Mouse (Mus musculus) heart, embryonic 10.5 days (tissue): Measurements from ENCODE around the gene Ccser1. TPM values are rescaled to one million over a fixed set of nuclear protein-coding genes. Genes with fewer than 3 reads are reported as not detected.

Experiments used
- DNase-seq: peaks from one replicate; pipeline ENCODE4 v3.0.0-alpha.2; 2017; ENCODE audit warnings: low spot score
- H3K27ac ChIP-seq: fragments of 300-500 bp; sonication (generic); 2 replicates; pipeline ENCODE4 v1.5.1; 2016; ENCODE audit warnings: mild to moderate bottlenecking
- H3K27me3 ChIP-seq: fragments of 300-500 bp; sonication (generic); 2 replicates; pipeline ENCODE4 v1.6.1; 2016; ENCODE audit warnings: mild to moderate bottlenecking; ENCODE audit not compliant: poor library complexity, insufficient read depth, severe bottlenecking
- H3K36me3 ChIP-seq: fragments of 300-500 bp; sonication (generic); 2 replicates; pipeline ENCODE4 v1.6.1; 2016; ENCODE audit warnings: mild to moderate bottlenecking, moderate library complexity
- H3K4me1 ChIP-seq: fragments of 300-500 bp; sonication (generic); 2 replicates; pipeline ENCODE4 v1.6.1; 2016; ENCODE audit warnings: mild to moderate bottlenecking
- H3K4me3 ChIP-seq: fragments of 300-500 bp; sonication (generic); 2 replicates; pipeline ENCODE4 v1.5.1; 2016; ENCODE audit warnings: mild to moderate bottlenecking, moderate library complexity
- H3K9me3 ChIP-seq: fragments of 300-500 bp; sonication (generic); 2 replicates; pipeline ENCODE4 v1.6.1; 2016; ENCODE audit warnings: mild to moderate bottlenecking, moderate library complexity
- WGBS: fragments of 180-500 bp; shearing (Covaris S2); methylation state at CpG from one replicate; pipeline ENCODE4 v1.1.7; 2016; 5-methylcytosine and 5-hydroxymethylcytosine counted together
- polyA plus RNA-seq: library from polyadenylated mRNA; unstranded; fragments of >200 nt; fragmentation: Nextera tagmentation; extraction: Ambion mirVana; gene quantifications from 2 replicates; pipeline ENCODE4 v1.2.1, GENCODE M21; 2016

Gene Ccser1
- polyA plus RNA-seq, 1 experiment from 2014 or later: 2.3 TPM

DNA sequence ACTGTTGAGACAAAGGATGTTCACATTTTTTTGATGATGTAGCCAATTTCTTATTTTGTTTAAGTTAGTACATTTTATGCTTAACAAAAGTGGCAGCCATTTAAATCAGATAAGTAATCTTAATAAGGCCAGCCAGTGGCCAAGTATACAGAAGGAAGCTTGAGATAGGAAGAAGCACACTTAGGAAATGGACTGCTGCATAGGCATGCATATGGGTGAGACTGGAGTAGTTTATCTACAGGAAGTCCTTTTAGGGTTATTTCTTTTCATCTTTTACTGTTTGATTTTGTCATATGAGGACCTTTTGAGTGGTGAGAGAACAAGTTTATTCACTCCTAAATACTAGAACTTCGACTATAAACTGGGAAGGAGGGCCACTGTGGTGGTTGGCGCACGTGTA lies 582.0 kb downstream of the Ccser1 start:
- no peak overlapping the region for H3K4me3 ChIP-seq
- no peaks in the 10 kb centered on the region for H3K4me1 ChIP-seq
- DNase-seq: no peak
- H3K36me3 ChIP-seq: no peaks in the 10 kb centered on the region
- WGBS: 91% methylated on average over 3 of the region's 3 CpGs
- no peaks in the 10 kb centered on the region for H3K27me3 ChIP-seq
- no peaks in the 10 kb centered on the region for H3K9me3 ChIP-seq
- H3K27ac ChIP-seq: no peak overlapping the region

DNA sequence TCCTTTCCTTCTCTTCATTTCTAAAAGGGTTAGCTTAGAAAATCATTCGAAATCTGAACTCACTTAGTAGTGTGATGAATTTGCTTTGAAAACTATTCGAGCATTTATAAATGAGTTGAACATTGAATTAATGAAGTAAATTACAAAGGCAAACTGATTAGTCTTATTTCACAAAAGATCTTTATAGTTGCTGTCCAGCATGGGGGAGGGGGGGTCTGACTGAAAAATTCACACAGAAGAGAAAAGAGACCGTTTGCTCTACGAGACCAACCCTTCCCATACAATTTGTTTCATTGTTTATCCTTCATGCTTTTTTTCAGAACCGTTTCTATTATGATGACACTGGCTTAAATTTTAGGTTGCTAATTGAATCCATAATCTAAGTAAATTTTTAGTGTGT lies 583.3 kb downstream of the Ccser1 start:
- Histone ChIP-seq H3K9me3 (no peaks in the 10 kb centered on the region), H3K36me3 (no peaks in the 10 kb centered on the region), H3K4me1 (no peaks in the 10 kb centered on the region), H3K27ac (no peak overlapping the region), H3K4me3 (no peak overlapping the region), H3K27me3 (no peaks in the 10 kb centered on the region)
- no peak for DNase-seq
- WGBS: 86% methylated on average over 5 of the region's 5 CpGs

DNA sequence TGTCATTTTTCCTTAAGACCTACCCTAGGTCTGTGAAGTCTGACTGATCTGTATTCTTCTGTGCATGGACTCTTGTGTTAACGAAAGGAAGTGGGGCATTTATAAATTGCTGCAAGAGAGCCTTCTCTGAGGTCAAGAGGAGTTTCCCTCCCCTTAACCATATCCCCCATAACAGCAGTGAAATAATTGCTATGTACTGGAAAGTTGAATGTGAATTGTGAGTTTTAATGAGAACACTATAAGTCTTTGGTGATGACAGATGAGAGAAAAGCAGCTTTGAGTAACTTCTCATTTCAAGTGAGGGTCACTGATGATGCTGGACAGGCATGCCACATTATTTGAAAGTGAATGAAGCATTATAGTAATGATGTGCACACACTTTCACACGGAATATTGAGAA lies 585.7 kb downstream of the Ccser1 start:
- Histone ChIP-seq H3K36me3 (no peaks in the 10 kb centered on the region), H3K27ac (no peak overlapping the region), H3K4me3 (no peak overlapping the region), H3K4me1 (no peaks in the 10 kb centered on the region), H3K9me3 (no peaks in the 10 kb centered on the region), H3K27me3 (no peaks in the 10 kb centered on the region)
- 78% methylated on average over 2 of the region's 2 CpGs for WGBS
- DNase-seq: no peak

DNA sequence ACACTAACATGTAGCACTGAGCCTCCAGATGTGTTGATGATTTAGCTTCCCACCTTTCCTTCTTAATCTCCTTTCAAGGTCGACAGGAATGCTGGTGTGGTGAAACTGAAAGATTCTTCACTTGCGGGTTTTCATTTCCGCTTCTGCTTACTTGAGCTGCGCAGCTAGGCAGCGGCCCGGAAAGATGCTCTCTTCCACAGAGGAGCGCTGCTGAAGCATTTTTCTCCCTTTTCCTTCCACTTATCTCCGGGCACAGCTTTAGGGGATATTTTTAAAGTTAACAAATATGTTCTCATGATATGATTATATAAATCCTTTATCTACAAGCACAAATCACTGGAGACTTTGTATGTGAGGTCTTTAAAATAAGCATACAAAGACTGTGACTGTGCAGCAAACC lies 587.0 kb downstream of the Ccser1 start:
- no peak overlapping the region for H3K27ac ChIP-seq
- H3K4me3 ChIP-seq: no peak overlapping the region
- H3K9me3 ChIP-seq: no peaks in the 10 kb centered on the region
- H3K4me1 ChIP-seq: no peaks in the 10 kb centered on the region
- DNase-seq: no peak
- H3K36me3 ChIP-seq: no peaks in the 10 kb centered on the region
- H3K27me3 ChIP-seq: no peaks in the 10 kb centered on the region
- 78% methylated on average over 8 of the region's 8 CpGs for WGBS

DNA sequence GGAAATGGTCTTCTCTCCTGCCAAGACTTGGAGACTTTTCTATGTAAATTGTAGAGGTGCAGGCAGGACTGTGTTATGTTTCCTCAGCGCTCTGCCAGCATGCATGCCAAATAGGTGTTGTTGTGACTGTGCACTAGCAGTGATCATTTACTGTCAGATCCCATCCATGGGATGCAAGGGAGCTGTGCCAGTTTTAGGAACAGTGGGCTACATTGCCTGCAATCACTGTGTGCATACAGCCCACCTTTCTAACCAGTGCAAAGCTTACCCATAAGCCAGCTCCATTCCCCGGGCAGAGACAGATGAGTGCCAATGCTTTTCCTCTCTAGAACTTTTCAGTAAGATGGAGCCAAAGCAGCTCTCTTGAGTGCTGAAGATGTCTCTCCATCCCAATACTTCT lies 606.6 kb downstream of the Ccser1 start:
- no peaks in the 10 kb centered on the region for H3K27me3 ChIP-seq
- H3K4me1 ChIP-seq: no peaks in the 10 kb centered on the region
- no peak overlapping the region for H3K27ac ChIP-seq
- no peak for DNase-seq
- 91% methylated on average over 2 of the region's 2 CpGs for WGBS
- H3K4me3 ChIP-seq: no peak overlapping the region
- no peaks in the 10 kb centered on the region for H3K9me3 ChIP-seq
- H3K36me3 ChIP-seq: no peaks in the 10 kb centered on the region

DNA sequence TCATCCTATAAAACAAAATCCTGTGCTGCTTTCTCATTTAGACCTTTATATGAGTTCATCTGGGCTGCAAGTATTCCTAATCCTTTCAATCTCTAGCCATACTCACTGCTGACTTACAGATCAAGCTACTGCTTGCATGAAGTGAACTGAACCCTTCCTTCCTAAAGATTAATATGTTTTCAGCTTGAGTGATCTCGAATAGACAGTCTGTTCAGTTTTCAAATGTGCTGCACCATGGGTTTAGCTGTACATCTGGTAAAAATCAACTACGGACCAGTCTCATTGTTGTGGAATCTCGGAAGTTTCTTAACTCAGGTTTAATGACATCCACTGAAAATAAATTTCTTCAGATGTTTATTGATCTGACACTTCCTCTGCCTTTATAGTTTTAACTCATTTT lies 620.8 kb downstream of the Ccser1 start:
- H3K4me1 ChIP-seq: no peaks in the 10 kb centered on the region
- DNase-seq: no peak
- H3K36me3 ChIP-seq: no peaks in the 10 kb centered on the region
- H3K27ac ChIP-seq: no peak overlapping the region
- no peak overlapping the region for H3K4me3 ChIP-seq
- H3K9me3 ChIP-seq: no peaks in the 10 kb centered on the region
- no peaks in the 10 kb centered on the region for H3K27me3 ChIP-seq
- WGBS: 78% methylated on average over 3 of the region's 3 CpGs

DNA sequence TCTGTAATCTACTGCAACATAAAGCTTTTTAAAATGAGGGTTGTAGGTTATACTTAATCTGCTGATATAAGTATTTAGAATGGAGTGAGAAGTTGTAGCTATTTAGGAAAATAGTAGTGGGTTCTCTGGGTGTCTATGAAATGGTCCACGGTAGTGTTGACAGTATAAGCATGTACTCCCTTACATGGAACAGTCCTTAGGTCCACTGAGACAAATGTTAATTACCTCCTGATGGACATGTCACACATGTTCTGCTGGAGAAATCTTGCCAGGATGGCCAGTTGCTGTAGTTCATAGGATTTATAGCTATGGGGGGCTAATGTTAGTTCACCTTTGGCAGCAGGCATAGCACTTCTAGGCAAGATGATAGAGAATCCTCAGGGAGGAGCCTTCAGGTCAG lies 625.4 kb downstream of the Ccser1 start:
- Histone ChIP-seq H3K27me3 (no peaks in the 10 kb centered on the region), H3K4me1 (no peaks in the 10 kb centered on the region), H3K36me3 (no peaks in the 10 kb centered on the region), H3K27ac (no peak overlapping the region), H3K9me3 (no peaks in the 10 kb centered on the region), H3K4me3 (no peak overlapping the region)
- DNase-seq: no peak
- WGBS: 83% methylated on average over 1 of the region's 1 CpGs

DNA sequence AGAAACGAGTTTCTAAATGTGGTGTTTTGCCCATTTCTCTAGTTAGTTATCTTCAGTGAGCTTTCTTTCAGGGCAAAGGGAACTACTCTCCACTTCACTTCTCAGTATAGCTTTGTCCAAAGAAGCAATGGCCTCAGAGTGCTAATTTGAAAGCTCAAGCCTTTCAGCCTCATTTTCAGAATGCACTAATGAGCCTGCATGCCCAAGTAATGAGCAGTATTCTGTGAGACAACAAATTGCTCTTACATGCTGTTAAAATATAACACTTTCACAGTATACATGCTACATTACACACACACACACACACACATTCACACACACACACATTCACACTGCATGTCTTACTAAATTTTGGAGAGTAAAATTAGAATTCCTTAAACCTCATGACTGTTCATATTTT lies 637.6 kb downstream of the Ccser1 start:
- Histone ChIP-seq H3K27me3 (no peaks in the 10 kb centered on the region), H3K9me3 (no peaks in the 10 kb centered on the region), H3K27ac (no peak overlapping the region), H3K4me3 (no peak overlapping the region), H3K4me1 (no peaks in the 10 kb centered on the region), H3K36me3 (no peaks in the 10 kb centered on the region)
- WGBS: 63% methylated on average over 1 of the region's 1 CpGs
- no peak for DNase-seq

DNA sequence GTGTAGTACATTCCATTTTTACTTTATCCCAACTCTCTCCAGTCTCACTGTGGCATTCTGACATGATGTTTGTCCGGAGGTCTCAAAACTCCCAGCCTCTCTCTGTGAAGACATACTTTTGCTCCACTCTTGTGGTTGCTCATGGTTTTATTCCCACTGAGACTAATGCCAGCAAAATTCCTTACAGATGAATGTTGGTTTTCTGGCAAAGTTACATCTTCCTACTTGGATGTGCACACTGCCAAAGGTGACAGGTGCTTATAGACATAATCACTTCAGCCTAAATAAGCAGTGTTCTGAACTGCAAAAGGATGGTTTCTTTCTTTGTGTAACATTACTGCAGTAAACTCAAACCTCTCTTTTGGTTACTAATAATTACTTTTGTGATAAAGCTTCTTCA lies 696.2 kb downstream of the Ccser1 start:
- H3K9me3 ChIP-seq: no peaks in the 10 kb centered on the region
- no peak overlapping the region for H3K4me3 ChIP-seq
- H3K4me1 ChIP-seq: no peaks in the 10 kb centered on the region
- no peaks in the 10 kb centered on the region for H3K36me3 ChIP-seq
- 79% methylated on average over 1 of the region's 1 CpGs for WGBS
- no peak overlapping the region for H3K27ac ChIP-seq
- no peaks in the 10 kb centered on the region for H3K27me3 ChIP-seq
- DNase-seq: no peak

DNA sequence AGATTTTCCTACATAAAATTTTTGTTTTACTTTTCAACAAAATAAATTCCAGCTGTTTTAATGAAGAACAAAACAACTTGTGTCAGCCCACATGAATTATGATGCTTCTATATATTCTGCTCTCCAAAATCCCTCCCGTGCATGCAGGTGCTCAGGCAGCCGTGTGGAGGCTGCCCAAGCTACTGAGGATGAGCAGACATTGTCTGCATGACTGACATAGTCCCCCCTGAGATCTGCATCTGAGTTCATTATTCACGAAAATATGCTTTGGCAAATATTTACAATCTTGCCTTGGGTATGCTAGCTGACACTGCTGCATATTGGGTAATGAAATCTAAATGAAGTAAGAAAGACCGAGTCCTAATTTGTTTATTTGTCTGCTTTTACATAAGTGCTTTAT lies 718.1 kb downstream of the Ccser1 start:
- no peaks in the 10 kb centered on the region for H3K4me1 ChIP-seq
- WGBS: 74% methylated on average over 4 of the region's 4 CpGs
- no peaks in the 10 kb centered on the region for H3K36me3 ChIP-seq
- no peak overlapping the region for H3K4me3 ChIP-seq
- DNase-seq: no peak
- no peaks in the 10 kb centered on the region for H3K9me3 ChIP-seq
- no peaks in the 10 kb centered on the region for H3K27me3 ChIP-seq
- H3K27ac ChIP-seq: no peak overlapping the region

DNA sequence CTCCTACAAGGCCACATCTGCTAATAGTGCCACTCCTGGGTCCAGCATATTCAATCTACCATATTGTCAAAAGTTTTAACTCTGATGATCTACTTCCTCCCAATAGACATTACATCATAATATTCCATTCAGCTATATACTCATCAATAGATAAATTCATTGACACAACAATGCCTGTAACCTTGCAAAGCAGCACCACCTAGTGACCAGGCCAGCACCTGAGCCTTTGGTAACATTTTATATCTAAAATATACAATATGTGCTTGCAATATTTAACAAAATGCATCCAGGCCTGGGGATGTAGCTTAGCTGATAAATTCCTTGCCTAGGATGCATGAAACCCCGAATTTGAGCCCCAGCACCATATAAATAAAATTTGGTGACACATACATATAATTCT lies 722.6 kb downstream of the Ccser1 start:
- DNase-seq: no peak
- H3K4me1 ChIP-seq: no peaks in the 10 kb centered on the region
- no peak overlapping the region for H3K27ac ChIP-seq
- no peak overlapping the region for H3K4me3 ChIP-seq
- no peaks in the 10 kb centered on the region for H3K36me3 ChIP-seq
- H3K9me3 ChIP-seq: no peaks in the 10 kb centered on the region
- 29% methylated on average over 1 of the region's 1 CpGs for WGBS
- H3K27me3 ChIP-seq: no peaks in the 10 kb centered on the region

DNA sequence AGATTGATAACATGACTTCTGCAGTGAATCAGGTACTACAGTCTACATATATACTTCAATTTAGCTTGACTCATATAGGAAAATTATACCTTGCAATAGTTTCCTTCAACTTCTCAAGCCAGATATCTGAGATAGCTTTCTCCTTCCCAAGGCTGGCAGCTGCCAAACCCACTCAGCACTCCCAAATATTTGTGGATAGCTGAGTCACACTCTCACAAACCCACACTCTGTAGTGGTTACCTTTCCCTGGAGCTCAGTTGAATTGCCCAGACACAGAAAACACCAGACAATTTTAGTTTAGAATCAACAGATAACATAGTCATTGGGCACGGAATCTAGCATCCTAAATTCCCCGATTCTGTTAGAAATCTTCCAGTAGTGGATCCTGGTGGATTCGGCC lies 732.8 kb downstream of the Ccser1 start:
- no peaks in the 10 kb centered on the region for H3K4me1 ChIP-seq
- H3K27ac ChIP-seq: no peak overlapping the region
- 82% methylated on average over 3 of the region's 3 CpGs for WGBS
- no peaks in the 10 kb centered on the region for H3K36me3 ChIP-seq
- H3K9me3 ChIP-seq: no peaks in the 10 kb centered on the region
- no peak overlapping the region for H3K4me3 ChIP-seq
- no peak for DNase-seq
- no peaks in the 10 kb centered on the region for H3K27me3 ChIP-seq

DNA sequence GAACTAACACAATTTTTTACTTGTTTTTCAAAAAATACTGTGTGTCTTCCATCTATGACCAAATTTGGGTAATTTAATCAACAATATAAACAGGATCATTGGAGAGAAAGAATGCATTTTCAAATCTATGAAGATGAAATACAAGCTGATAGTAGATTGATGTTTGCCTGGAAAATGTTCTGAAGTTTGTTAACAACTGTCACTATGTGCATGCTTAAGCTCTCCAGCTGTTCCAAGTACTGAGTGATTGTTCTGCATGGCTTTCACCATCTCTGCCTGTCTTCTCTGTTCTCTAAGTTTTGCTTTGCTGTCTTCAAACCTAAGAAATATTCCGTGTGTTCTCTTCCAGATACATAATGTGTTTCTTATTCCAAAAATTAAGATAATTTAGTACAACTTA lies 751.5 kb downstream of the Ccser1 start:
- Histone ChIP-seq H3K27me3 (no peaks in the 10 kb centered on the region), H3K36me3 (no peaks in the 10 kb centered on the region), H3K4me3 (no peak overlapping the region), H3K27ac (no peak overlapping the region), H3K9me3 (no peaks in the 10 kb centered on the region), H3K4me1 (no peaks in the 10 kb centered on the region)
- DNase-seq: no peak
- 74% methylated on average over 1 of the region's 1 CpGs for WGBS

DNA sequence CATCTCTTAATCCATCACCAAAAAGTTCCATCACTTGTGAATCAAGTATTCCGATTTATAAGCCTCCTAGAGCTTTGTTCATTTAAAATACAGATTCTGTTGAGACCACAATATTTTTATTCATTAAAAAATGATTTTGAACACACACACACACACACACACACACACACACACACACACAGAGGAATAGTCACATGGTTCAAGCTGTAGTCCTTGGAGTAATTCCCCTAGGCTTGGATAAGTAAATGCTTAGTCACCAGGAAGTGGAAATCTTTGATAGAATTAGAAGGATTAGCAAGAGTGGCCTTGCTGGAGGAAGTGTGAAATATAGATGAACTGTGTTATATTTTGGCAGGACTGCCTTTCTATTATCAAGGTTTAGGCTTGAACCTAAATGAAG lies 756.5 kb downstream of the Ccser1 start:
- Histone ChIP-seq H3K4me1 (no peaks in the 10 kb centered on the region), H3K4me3 (no peak overlapping the region)
- 82% methylated on average over 1 of the region's 1 CpGs for WGBS

More for the DNA sequence above, 756.5 kb downstream of the Ccser1 start:
- no peaks in the 10 kb centered on the region for H3K27me3 ChIP-seq
- no peak for DNase-seq
- H3K9me3 ChIP-seq: no peaks in the 10 kb centered on the region
- no peak overlapping the region for H3K27ac ChIP-seq
- H3K36me3 ChIP-seq: no peaks in the 10 kb centered on the region
